Mouse (Mus musculus): ENCODE measurements around the gene Syt7.

DNA sequence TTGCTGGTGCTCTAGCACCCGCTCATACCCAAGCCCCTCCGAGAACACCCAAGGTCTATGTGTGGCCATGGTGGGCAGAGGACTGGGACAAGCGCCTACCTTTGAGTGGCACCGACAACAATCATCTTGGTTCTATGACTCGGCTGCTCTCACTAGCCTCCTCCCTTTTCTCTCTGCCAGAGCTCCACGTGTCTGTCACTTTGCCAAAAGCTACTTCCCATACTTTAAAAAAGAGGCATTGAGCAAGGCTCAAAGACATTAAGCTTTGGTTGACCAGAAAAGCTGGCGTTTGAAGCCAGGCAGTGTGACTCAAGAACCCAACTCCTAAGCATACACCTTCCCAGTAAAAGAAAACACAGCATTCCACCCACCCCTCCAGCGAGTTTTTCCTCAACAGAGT lies 69.2 kb downstream of the Syt7 start:
- no peak for TF ChIP-seq POLR2A (IDR thresholded peaks at IDR 0.05; ENCODE audit: low read depth, low read length)
- TF ChIP-seq CTCF (IDR thresholded peaks at IDR 0.05; ENCODE audit: borderline replicate concordance, insufficient read depth, low read length), result no peak
